Mouse (Mus musculus) ES-Bruce4 (cell line): ENCODE data around the gene Ulbp1.

Experiments
- CTCF ChIP-seq: IDR thresholded peaks from one replicate; pipeline ENCODE4 v1.8.1; 2011; ENCODE audit warnings: low read depth, low read length
- EP300 ChIP-seq: IDR thresholded peaks from 2 replicates; pipeline ENCODE4 v1.6.1; 2011; ENCODE audit warnings: low read depth, low read length; ENCODE audit not compliant: insufficient read depth
- POLR2A ChIP-seq: IDR thresholded peaks from one replicate; pipeline ENCODE4 v1.8.1; 2011; ENCODE audit warnings: low read length; ENCODE audit not compliant: insufficient read depth

DNA sequence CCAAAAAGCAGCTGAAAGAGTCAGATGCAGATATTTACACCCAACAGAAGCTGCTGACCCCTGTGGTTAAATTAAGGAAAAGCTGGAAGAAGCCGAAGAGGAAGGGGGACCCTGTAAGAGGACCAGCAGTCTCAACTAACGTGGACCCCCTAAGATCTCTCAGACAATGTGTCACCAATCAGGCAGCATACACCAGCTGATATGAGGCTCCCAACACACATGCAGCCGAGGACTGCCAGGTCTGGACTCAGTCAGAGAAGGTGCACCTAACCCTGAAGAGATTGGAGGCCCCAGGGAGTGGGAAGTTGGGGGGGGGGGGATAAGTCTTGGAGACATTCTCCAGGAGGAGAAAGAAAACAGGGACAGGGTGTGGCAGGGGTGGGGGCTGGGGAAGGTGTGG is 1.8 kb downstream of the Ulbp1 start:
- TF ChIP-seq POLR2A: no peak
- no peak for TF ChIP-seq EP300
- TF ChIP-seq CTCF: no peak
